Mouse (Mus musculus): ENCODE measurements around the gene Gm49361.

- TF ChIP-seq POLR2A (IDR thresholded peaks at IDR 0.05; ENCODE audit: low read depth, low read length) (no peak), CTCF (IDR thresholded peaks at IDR 0.05; ENCODE audit: extremely low read depth, insufficient read length, insufficient replicate concordance, low read depth, low read length) (no peak)
Observed at GRCm38 (mm10) chr14:57711059-57711458, 34.8 kb downstream of the Gm49361 start.

Measured in small intestine, adult 2 months (tissue).